Mouse (Mus musculus): ENCODE measurements around the gene Cd300lg.

The Cd300lg gene

DNA sequence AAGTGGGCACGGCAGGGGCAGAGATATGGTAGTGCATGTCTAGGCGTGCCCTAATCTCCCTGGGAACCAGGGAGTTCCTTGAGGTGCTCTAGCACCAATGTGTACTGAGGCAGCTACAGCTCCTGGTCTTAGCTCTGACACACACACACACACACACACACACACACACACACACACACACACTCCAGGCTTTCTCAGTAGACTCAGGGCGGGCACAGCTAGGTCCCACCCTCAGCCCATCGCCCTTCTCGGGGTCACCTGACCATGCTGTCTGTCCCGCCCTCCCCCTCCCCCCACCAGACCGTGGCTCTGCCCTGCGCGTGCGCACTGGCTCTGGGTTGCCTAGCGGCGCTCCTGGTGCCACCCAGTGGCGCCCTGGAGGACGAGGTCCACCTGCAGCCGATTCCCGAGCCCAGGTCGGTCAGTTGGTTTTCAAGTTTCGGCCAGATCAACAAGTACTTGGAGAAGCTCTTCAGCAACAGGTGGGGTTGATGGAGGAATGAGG is 55.6 kb downstream of the Cd300lg start:
- peak in 1 of 2 experiments; percentile 38 for DNase-seq (ENCODE audit: low spot score in 2 of 2)

DNA sequence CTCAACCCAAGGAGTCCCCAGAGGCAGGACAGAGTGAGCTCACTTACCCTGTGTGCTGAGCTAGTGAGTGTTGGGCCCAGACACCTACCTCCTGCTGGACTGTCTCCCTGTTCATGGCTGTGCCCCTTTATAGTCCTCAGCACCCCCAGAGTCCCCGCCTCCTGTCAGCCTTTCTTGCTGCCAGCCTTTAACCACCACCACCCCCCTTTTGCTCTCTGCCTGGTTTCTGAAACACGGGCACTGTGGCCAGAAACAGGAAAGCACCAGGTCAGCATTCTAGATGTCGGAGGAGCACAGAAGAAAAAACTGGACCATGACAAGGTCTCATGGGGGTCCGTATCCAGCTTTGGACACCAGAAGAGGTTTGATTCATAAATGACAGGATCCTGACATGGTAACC is 59.9 kb downstream of the Cd300lg start, which contains the start of gene Ppy:
TSS of gene Ppy (minus strand) at position 101 of the 400 bp plus-strand sequence.
- no peak for DNase-seq (ENCODE audit: low spot score in 2 of 2)

DNA sequence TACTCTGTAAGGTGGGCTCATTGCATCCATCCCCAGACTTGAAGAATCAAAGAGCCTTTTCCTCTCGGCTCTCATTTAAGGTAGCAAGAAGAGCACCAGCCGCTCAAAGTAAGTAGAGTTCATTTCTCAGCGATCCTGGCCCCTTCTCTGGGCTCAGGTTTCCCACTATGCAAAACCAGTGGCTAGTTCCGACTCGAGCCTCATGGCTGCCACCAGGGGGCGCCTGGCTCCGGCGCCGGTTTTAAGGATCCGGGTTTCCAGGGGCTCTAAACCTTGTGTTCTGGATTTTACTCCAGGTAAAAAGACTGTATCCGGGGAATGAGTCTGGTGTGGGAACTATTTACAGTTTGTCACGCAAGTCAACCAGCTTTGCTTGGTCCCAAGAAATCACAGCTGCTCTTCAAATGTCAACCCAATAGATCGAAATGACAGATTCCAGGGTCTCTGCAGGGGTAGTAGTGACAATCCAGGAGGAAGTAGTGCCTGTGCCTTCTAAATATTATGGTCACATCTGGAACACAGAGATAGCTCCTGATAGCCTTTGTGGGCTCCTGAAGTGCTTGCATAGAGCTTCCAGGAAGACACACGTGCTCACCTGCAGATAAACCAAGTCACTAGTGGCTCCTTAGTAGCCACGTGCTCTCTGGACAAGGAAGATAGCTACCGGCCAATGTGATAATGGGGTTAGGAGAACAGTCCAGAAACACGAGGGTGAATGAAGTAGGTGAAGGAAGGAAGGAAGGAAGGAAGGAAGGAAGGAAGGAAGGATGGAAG is 61.4 kb downstream of the Cd300lg start:
- DNase-seq (ENCODE audit: low spot score in 2 of 2) = peak in 1 of 2 experiments; percentile 47
